Mouse (Mus musculus): ENCODE results near the gene Gja3.

Gja3 gene

GRCm38 (mm10) chr14:57057563-57058321 lies at the start of gene Gja3:
TSS of gene Gja3 (minus strand) at chr14:57058100.
- DNase-seq = no peak

GRCm38 (mm10) chr14:57107091-57107490 lies 49.2 kb upstream of the Gja3 start:
- DNase-seq = no peak

- DNase-seq = no peak
Observed at GRCm38 (mm10) chr14:57105721-57106120, 47.8 kb upstream of the Gja3 start.

- DNase-seq = no peak
Observed at GRCm38 (mm10) chr14:57105111-57105510, 47.2 kb upstream of the Gja3 start.

GRCm38 (mm10) chr14:57104106-57105023 lies 46.5 kb upstream of the Gja3 start, which contains the start of gene Gjb2:
TSS of gene Gjb2 (minus strand) at chr14:57104702.
- peak; percentile 71 for DNase-seq

GRCm38 (mm10) chr14:57103711-57104105 lies 45.8 kb upstream of the Gja3 start:
- no peak for DNase-seq

GRCm38 (mm10) chr14:57103121-57103520 lies 45.2 kb upstream of the Gja3 start:
- DNase-seq = no peak

GRCm38 (mm10) chr14:57101623-57102022 lies 43.7 kb upstream of the Gja3 start:
- DNase-seq = no peak

GRCm38 (mm10) chr14:57095855-57096254 lies 38.0 kb upstream of the Gja3 start:
- no peak for DNase-seq

- DNase-seq = peak; percentile 76
Observed at GRCm38 (mm10) chr14:57093029-57093428, 35.1 kb upstream of the Gja3 start.

- no peak for DNase-seq
Observed at GRCm38 (mm10) chr14:57090001-57090400, 32.1 kb upstream of the Gja3 start.

GRCm38 (mm10) chr14:57089107-57089506 lies 31.2 kb upstream of the Gja3 start:
- no peak for DNase-seq

- DNase-seq = peak; percentile 54
Observed at GRCm38 (mm10) chr14:57084180-57084668, 26.3 kb upstream of the Gja3 start.

- no peak for DNase-seq
Observed at GRCm38 (mm10) chr14:57082863-57083262, 25.0 kb upstream of the Gja3 start.

GRCm38 (mm10) chr14:57075537-57075936 lies 17.6 kb upstream of the Gja3 start:
- peak; percentile 6 for DNase-seq

- DNase-seq = peak; percentile 69
Observed at GRCm38 (mm10) chr14:57069906-57070305, 12.0 kb upstream of the Gja3 start.

GRCm38 (mm10) chr14:57066053-57066452 lies 8.2 kb upstream of the Gja3 start:
- DNase-seq = no peak

- peak; percentile 80 for DNase-seq
Observed at GRCm38 (mm10) chr14:57060052-57060451, 2.2 kb upstream of the Gja3 start.

GRCm38 (mm10) chr14:57057204-57057562 lies 717 bp downstream of the Gja3 start:
- DNase-seq = no peak

- no peak for DNase-seq
Observed at GRCm38 (mm10) chr14:57052713-57053112, 5.2 kb downstream of the Gja3 start.

- no peak for DNase-seq
Observed at GRCm38 (mm10) chr14:57043863-57044262, 14.0 kb downstream of the Gja3 start.

- peak; percentile 5 for DNase-seq
Observed at GRCm38 (mm10) chr14:57041439-57041838, 16.5 kb downstream of the Gja3 start.

GRCm38 (mm10) chr14:57034926-57035498 lies 22.9 kb downstream of the Gja3 start:
- DNase-seq = no peak

All from lung, postnatal 36 days (tissue).